Mouse (Mus musculus): ENCODE data around the gene Adamts10. TPM values are rescaled to one million over a fixed set of nuclear protein-coding genes. Genes with fewer than 3 reads are reported as not detected.

Gene Adamts10
- polyA plus RNA-seq, 1 experiment from 2014 or later, result 54.7 TPM

- Histone ChIP-seq H3K36me3 (ENCODE audit: control insufficient read depth, insufficient read depth, low read length) (no peaks in the 10 kb centered on the region), H3K4me2 (ENCODE audit: low read depth, low read length, severe bottlenecking) (no peak overlapping the region), H3K27ac (ENCODE audit: low read depth, low read length) (no peak overlapping the region), H3K9me3 (ENCODE audit: control insufficient read depth, low read length) (no peaks in the 10 kb centered on the region), H3K4me1 (replicated peaks; ENCODE audit: control insufficient read depth, insufficient read depth, low read length) (no peaks in the 10 kb centered on the region), H3K9ac (ENCODE audit: low read length) (no peak overlapping the region), H3K27me3 (ENCODE audit: control insufficient read depth, insufficient read depth, low read length) (no peaks in the 10 kb centered on the region), H3K4me3 (ENCODE audit: low read depth, low read length) (no peak overlapping the region)
- no peak for DNase-seq (ENCODE audit: low spot score)
- WGBS, result 86% methylated on average over 5 of the region's 5 CpGs
- ATAC-seq (replicated peaks; ENCODE audit: low FRiP score), result no peak
Measured at GRCm38 (mm10) chr17:33510172-33510571, 13.8 kb upstream of the Adamts10 start.

- 30% methylated on average over 2 of the region's 2 CpGs for WGBS
- ATAC-seq (replicated peaks; ENCODE audit: low FRiP score), result no peak
- no peak overlapping the region for H3K4me2 ChIP-seq (ENCODE audit: low read depth, low read length, severe bottlenecking)
- no peaks in the 10 kb centered on the region for H3K4me1 ChIP-seq (replicated peaks; ENCODE audit: control insufficient read depth, insufficient read depth, low read length)
- DNase-seq (ENCODE audit: low spot score), result no peak
- H3K27me3 ChIP-seq (ENCODE audit: control insufficient read depth, insufficient read depth, low read length), result no peaks in the 10 kb centered on the region
- H3K9me3 ChIP-seq (ENCODE audit: control insufficient read depth, low read length), result no peaks in the 10 kb centered on the region
- H3K9ac ChIP-seq (ENCODE audit: low read length), result no peak overlapping the region
- H3K36me3 ChIP-seq (ENCODE audit: control insufficient read depth, insufficient read depth, low read length), result no peaks in the 10 kb centered on the region
- no peak overlapping the region for H3K27ac ChIP-seq (ENCODE audit: low read depth, low read length)
- H3K4me3 ChIP-seq (ENCODE audit: low read depth, low read length), result no peak overlapping the region
Measured at GRCm38 (mm10) chr17:33512441-33513415, 11.3 kb upstream of the Adamts10 start.

- Histone ChIP-seq H3K9me3 (ENCODE audit: control insufficient read depth, low read length) (no peaks in the 10 kb centered on the region), H3K36me3 (ENCODE audit: control insufficient read depth, insufficient read depth, low read length) (no peaks in the 10 kb centered on the region), H3K4me2 (ENCODE audit: low read depth, low read length, severe bottlenecking) (no peak overlapping the region), H3K4me1 (replicated peaks; ENCODE audit: control insufficient read depth, insufficient read depth, low read length) (no peaks in the 10 kb centered on the region), H3K9ac (ENCODE audit: low read length) (no peak overlapping the region), H3K27me3 (ENCODE audit: control insufficient read depth, insufficient read depth, low read length) (no peaks in the 10 kb centered on the region), H3K27ac (ENCODE audit: low read depth, low read length) (no peak overlapping the region), H3K4me3 (ENCODE audit: low read depth, low read length) (no peak overlapping the region)
- ATAC-seq (replicated peaks; ENCODE audit: low FRiP score) (no peak), DNase-seq (ENCODE audit: low spot score) (no peak)
- 93% methylated on average over 5 of the region's 5 CpGs for WGBS
Measured at GRCm38 (mm10) chr17:33513874-33514273, 10.1 kb upstream of the Adamts10 start.

- Histone ChIP-seq H3K4me1 (replicated peaks; ENCODE audit: control insufficient read depth, insufficient read depth, low read length) (peaks cover 9% of the 10 kb centered on the region; the same call in 1 of the 2 replicates), H3K4me2 (ENCODE audit: low read depth, low read length, severe bottlenecking) (no peak overlapping the region), H3K9me3 (ENCODE audit: control insufficient read depth, low read length) (no peaks in the 10 kb centered on the region), H3K9ac (ENCODE audit: low read length) (no peak overlapping the region), H3K4me3 (ENCODE audit: low read depth, low read length) (no peak overlapping the region), H3K27ac (ENCODE audit: low read depth, low read length) (no peak overlapping the region), H3K27me3 (ENCODE audit: control insufficient read depth, insufficient read depth, low read length) (no peaks in the 10 kb centered on the region), H3K36me3 (ENCODE audit: control insufficient read depth, insufficient read depth, low read length) (no peaks in the 10 kb centered on the region)
- DNase-seq (ENCODE audit: low spot score), result no peak
- WGBS, result 68% methylated on average over 1 of the region's 1 CpGs
- no peak for ATAC-seq (replicated peaks; ENCODE audit: low FRiP score)
Measured at GRCm38 (mm10) chr17:33520366-33520765, 3.6 kb upstream of the Adamts10 start.

GRCm38 (mm10) chr17:33523431-33523917, 530 bp upstream of the Adamts10 start:
- Histone ChIP-seq H3K9ac (ENCODE audit: low read length) (peak overlapping the region; percentile 74), H3K36me3 (ENCODE audit: control insufficient read depth, insufficient read depth, low read length) (no peaks in the 10 kb centered on the region), H3K27me3 (ENCODE audit: control insufficient read depth, insufficient read depth, low read length) (no peaks in the 10 kb centered on the region), H3K4me2 (ENCODE audit: low read depth, low read length, severe bottlenecking) (peak overlapping the region; percentile 72), H3K4me1 (replicated peaks; ENCODE audit: control insufficient read depth, insufficient read depth, low read length) (peaks cover 9% of the 10 kb centered on the region; the same call in 1 of the 2 replicates), H3K4me3 (ENCODE audit: low read depth, low read length) (peak overlapping the region; percentile 62), H3K9me3 (ENCODE audit: control insufficient read depth, low read length) (no peaks in the 10 kb centered on the region), H3K27ac (ENCODE audit: low read depth, low read length) (peak overlapping the region; percentile 70)
- DNase-seq (ENCODE audit: low spot score) (peak; percentile 64), ATAC-seq (replicated peaks; ENCODE audit: low FRiP score) (peak; percentile 65)
- 10% methylated on average over 13 of the region's 13 CpGs for WGBS

GRCm38 (mm10) chr17:33524806-33525373, 886 bp downstream of the Adamts10 start:
- peak; percentile 31 for ATAC-seq (replicated peaks; ENCODE audit: low FRiP score)
- 4% methylated on average over 2 of the region's 2 CpGs for WGBS

GRCm38 (mm10) chr17:33526506-33526905, 2.5 kb downstream of the Adamts10 start:
- no peaks in the 10 kb centered on the region; the same call in 1 of the 2 replicates for H3K36me3 ChIP-seq (ENCODE audit: control insufficient read depth, insufficient read depth, low read length)
- ATAC-seq (replicated peaks; ENCODE audit: low FRiP score) (no peak), DNase-seq (ENCODE audit: low spot score) (no peak)
- no peaks in the 10 kb centered on the region for H3K9me3 ChIP-seq (ENCODE audit: control insufficient read depth, low read length)
- no peaks in the 10 kb centered on the region for H3K27me3 ChIP-seq (ENCODE audit: control insufficient read depth, insufficient read depth, low read length)
- peaks cover 9% of the 10 kb centered on the region; the same call in 1 of the 2 replicates for H3K4me1 ChIP-seq (replicated peaks; ENCODE audit: control insufficient read depth, insufficient read depth, low read length)
- H3K4me3 ChIP-seq (ENCODE audit: low read depth, low read length), result no peak overlapping the region
- no peak overlapping the region for H3K9ac ChIP-seq (ENCODE audit: low read length)
- WGBS, result 58% methylated on average over 3 of the region's 3 CpGs
- H3K4me2 ChIP-seq (ENCODE audit: low read depth, low read length, severe bottlenecking), result no peak overlapping the region
- no peak overlapping the region for H3K27ac ChIP-seq (ENCODE audit: low read depth, low read length)

More at GRCm38 (mm10) chr17:33524806-33525373, 886 bp downstream of the Adamts10 start:
- no peaks in the 10 kb centered on the region for H3K27me3 ChIP-seq (ENCODE audit: control insufficient read depth, insufficient read depth, low read length)
- peak; percentile 69 for DNase-seq (ENCODE audit: low spot score)
- H3K4me3 ChIP-seq (ENCODE audit: low read depth, low read length), result peak overlapping the region; percentile 62
- H3K4me1 ChIP-seq (replicated peaks; ENCODE audit: control insufficient read depth, insufficient read depth, low read length), result peaks cover 9% of the 10 kb centered on the region; the same call in 1 of the 2 replicates
- H3K9me3 ChIP-seq (ENCODE audit: control insufficient read depth, low read length), result no peaks in the 10 kb centered on the region
- peak overlapping the region; percentile 72 for H3K4me2 ChIP-seq (ENCODE audit: low read depth, low read length, severe bottlenecking)
- H3K27ac ChIP-seq (ENCODE audit: low read depth, low read length), result peak overlapping the region; percentile 57; the same call in 1 of the 2 replicates
- peak overlapping the region; percentile 74 for H3K9ac ChIP-seq (ENCODE audit: low read length)
- H3K36me3 ChIP-seq (ENCODE audit: control insufficient read depth, insufficient read depth, low read length), result no peaks in the 10 kb centered on the region; the same call in 1 of the 2 replicates

- H3K4me2 ChIP-seq (ENCODE audit: low read depth, low read length, severe bottlenecking), result no peak overlapping the region
- no peak for DNase-seq (ENCODE audit: low spot score)
- H3K9ac ChIP-seq (ENCODE audit: low read length), result no peak overlapping the region
- no peaks in the 10 kb centered on the region for H3K9me3 ChIP-seq (ENCODE audit: control insufficient read depth, low read length)
- no peaks in the 10 kb centered on the region; the same call in 1 of the 2 replicates for H3K36me3 ChIP-seq (ENCODE audit: control insufficient read depth, insufficient read depth, low read length)
- H3K4me3 ChIP-seq (ENCODE audit: low read depth, low read length), result no peak overlapping the region
- no peaks in the 10 kb centered on the region for H3K4me1 ChIP-seq (replicated peaks; ENCODE audit: control insufficient read depth, insufficient read depth, low read length)
- no peaks in the 10 kb centered on the region for H3K27me3 ChIP-seq (ENCODE audit: control insufficient read depth, insufficient read depth, low read length)
- 91% methylated on average over 3 of the region's 3 CpGs for WGBS
- no peak overlapping the region for H3K27ac ChIP-seq (ENCODE audit: low read depth, low read length)
- ATAC-seq (replicated peaks; ENCODE audit: low FRiP score), result no peak
Measured at GRCm38 (mm10) chr17:33539106-33539675, 15.2 kb downstream of the Adamts10 start.

All from forebrain, embryonic 11.5 days (tissue).